In the genomic region with DNA sequence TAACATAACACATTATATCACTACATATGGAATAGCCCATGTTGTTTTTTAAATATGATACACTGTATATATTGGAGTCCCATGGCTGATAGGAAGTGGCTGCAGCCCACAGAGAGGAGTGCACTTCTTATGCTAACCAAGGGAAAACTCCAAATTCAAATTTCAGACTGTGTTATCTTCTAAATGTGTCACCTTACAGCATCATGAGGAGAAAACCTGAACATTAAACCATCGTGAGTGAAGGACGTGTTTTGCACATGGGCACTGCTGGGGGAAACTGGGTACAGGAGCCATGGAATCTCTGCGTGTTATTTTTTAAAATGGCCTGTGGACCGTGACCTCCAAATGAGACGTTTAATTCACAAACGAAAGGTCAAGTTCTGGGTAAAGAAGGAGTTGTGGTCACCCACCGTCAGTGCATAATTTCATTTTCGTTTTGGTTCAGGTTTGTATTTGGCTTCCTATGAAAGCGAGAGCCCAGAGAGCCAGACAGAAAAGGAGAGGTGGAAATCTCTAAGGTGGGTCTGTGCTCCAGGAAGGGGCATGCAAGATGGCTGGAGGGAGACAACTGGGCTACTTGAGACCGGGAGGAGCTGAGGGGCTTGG, we compare ENCODE assay signal across 15 mouse cellular contexts.
"Had no signal": no experiment of that assay in that cellular context is flagged by ENCODE, and none has a peak within 500 bp of the region (broad histone marks: within the 10 kb centered on the region; RNA-seq: fewer than 3 reads in every experiment).

No protein-coding gene starts in this region.

- H3K27me3 ChIP-seq: limb, embryonic 15.5 days; liver, embryonic 13.5 days; lung, embryonic 15.5 days; midbrain, embryonic 12.5 days; neural tube, embryonic 15.5 days had no signal

- H3K9me3 ChIP-seq: limb, embryonic 15.5 days; lung, embryonic 15.5 days; neural tube, embryonic 15.5 days had no signal

- H3K36me3 ChIP-seq: limb, embryonic 15.5 days; liver, embryonic 13.5 days; lung, embryonic 15.5 days; midbrain, embryonic 12.5 days had no signal

- H3K4me2 ChIP-seq: limb, embryonic 15.5 days; liver, embryonic 13.5 days; lung, embryonic 15.5 days; midbrain, embryonic 12.5 days; neural tube, embryonic 15.5 days had no signal

- H3K27ac ChIP-seq: left cerebral cortex, adult 2 months; limb, embryonic 15.5 days; liver, embryonic 13.5 days; lung, embryonic 15.5 days; midbrain, embryonic 12.5 days; neural tube, embryonic 15.5 days had no signal

- H3K4me3 ChIP-seq: left cerebral cortex, adult 2 months; limb, embryonic 15.5 days; liver, embryonic 13.5 days; lung, embryonic 15.5 days; midbrain, embryonic 12.5 days; neural tube, embryonic 15.5 days had no signal

- H3K9ac ChIP-seq: limb, embryonic 15.5 days; liver, embryonic 13.5 days; liver, postnatal 0 days; lung, embryonic 15.5 days; midbrain, embryonic 12.5 days; neural tube, embryonic 15.5 days had no signal

- H3K4me1 ChIP-seq: limb, embryonic 15.5 days; lung, embryonic 15.5 days; neural tube, embryonic 15.5 days had no signal

- DNase-seq: kidney, adult 2 months; kidney, postnatal 25 days; liver, embryonic 13.5 days; liver, postnatal 0 days; retina, postnatal 1 day; right cerebral cortex, postnatal 4 days; thymus, adult 18-20 months; thymus, postnatal 25 days had no signal

- ATAC-seq: intestine, embryonic 16.5 days; liver, postnatal 0 days; midbrain, embryonic 16.5 days had no signal
